Mouse (Mus musculus) adrenal gland (tissue): Measurements from ENCODE around the gene Glp2r.

Experiments used
- intact Hi-C: fragments of 180-260 bp; cut with DNase I; formaldehyde crosslinking; loops from one replicate; pipeline ENCODE4 v1.15.1; 2025

Gene Glp2r

GRCm38 (mm10) chr11:67664918-67665317 is 106.0 kb downstream of the Glp2r start:
- intact Hi-C loops, result no loop called here

GRCm38 (mm10) chr11:67664261-67664660 is 106.7 kb downstream of the Glp2r start:
- intact Hi-C loops, result no loop called here

- intact Hi-C loops, result no loop called here
Observed at GRCm38 (mm10) chr11:67663437-67663836, 107.5 kb downstream of the Glp2r start.

- intact Hi-C loops, result no loop called here
Observed at GRCm38 (mm10) chr11:67661465-67661864, 109.5 kb downstream of the Glp2r start.

GRCm38 (mm10) chr11:67657685-67658382 is 113.1 kb downstream of the Glp2r start:
- intact Hi-C loops, result no loop called here

GRCm38 (mm10) chr11:67656811-67657210 is 114.1 kb downstream of the Glp2r start:
- intact Hi-C loops, result no loop called here

- intact Hi-C loops, result no loop called here
Observed at GRCm38 (mm10) chr11:67656366-67656765, 114.6 kb downstream of the Glp2r start.

- intact Hi-C loops, result no loop called here
Observed at GRCm38 (mm10) chr11:67655236-67655959, 115.6 kb downstream of the Glp2r start.

GRCm38 (mm10) chr11:67654514-67654913 is 116.4 kb downstream of the Glp2r start:
- intact Hi-C loops, result no loop called here

- intact Hi-C loops, result no loop called here
Observed at GRCm38 (mm10) chr11:67653521-67654090, 117.3 kb downstream of the Glp2r start.

- intact Hi-C loops, result no loop called here
Observed at GRCm38 (mm10) chr11:67652893-67653255, 118.1 kb downstream of the Glp2r start.

- intact Hi-C loops, result no loop called here
Observed at GRCm38 (mm10) chr11:67652194-67652892, 118.6 kb downstream of the Glp2r start.

GRCm38 (mm10) chr11:67651731-67652130 is 119.2 kb downstream of the Glp2r start:
- intact Hi-C loops, result no loop called here

GRCm38 (mm10) chr11:67649971-67650707 is 120.8 kb downstream of the Glp2r start:
- intact Hi-C loops, result loop anchor here (5.0 to 10.0 kb wide), 2 partner anchors 195 to 278 kb away; partner anchors contain the start of gene Gas7

GRCm38 (mm10) chr11:67648651-67649407 is 122.1 kb downstream of the Glp2r start:
- intact Hi-C loops, result loop anchor here (5.0 to 10.0 kb wide), 2 partner anchors 194 to 277 kb away; partner anchors contain the start of gene Gas7

- intact Hi-C loops, result loop anchor here (2.0 to 10.0 kb wide), 3 partner anchors 193 to 275 kb away; partner anchors contain the start of gene Gas7
Observed at GRCm38 (mm10) chr11:67647745-67648144, 123.2 kb downstream of the Glp2r start.

- intact Hi-C loops, result loop anchor here (5.0 to 10.0 kb wide), 3 partner anchors 107 to 272 kb away; partner anchors contain the start of gene Gas7
Observed at GRCm38 (mm10) chr11:67644632-67645149, 126.3 kb downstream of the Glp2r start.

GRCm38 (mm10) chr11:67643465-67643864 is 127.5 kb downstream of the Glp2r start:
- intact Hi-C loops, result loop anchor here (5.0 to 10.0 kb wide), 2 partner anchors 106 to 189 kb away; partner anchors contain the start of gene Gas7

GRCm38 (mm10) chr11:67642835-67643234 is 128.1 kb downstream of the Glp2r start:
- intact Hi-C loops, result loop anchor here (5.0 to 10.0 kb wide), 2 partner anchors 106 to 188 kb away; partner anchors contain the start of gene Gas7
